In the genomic region with DNA sequence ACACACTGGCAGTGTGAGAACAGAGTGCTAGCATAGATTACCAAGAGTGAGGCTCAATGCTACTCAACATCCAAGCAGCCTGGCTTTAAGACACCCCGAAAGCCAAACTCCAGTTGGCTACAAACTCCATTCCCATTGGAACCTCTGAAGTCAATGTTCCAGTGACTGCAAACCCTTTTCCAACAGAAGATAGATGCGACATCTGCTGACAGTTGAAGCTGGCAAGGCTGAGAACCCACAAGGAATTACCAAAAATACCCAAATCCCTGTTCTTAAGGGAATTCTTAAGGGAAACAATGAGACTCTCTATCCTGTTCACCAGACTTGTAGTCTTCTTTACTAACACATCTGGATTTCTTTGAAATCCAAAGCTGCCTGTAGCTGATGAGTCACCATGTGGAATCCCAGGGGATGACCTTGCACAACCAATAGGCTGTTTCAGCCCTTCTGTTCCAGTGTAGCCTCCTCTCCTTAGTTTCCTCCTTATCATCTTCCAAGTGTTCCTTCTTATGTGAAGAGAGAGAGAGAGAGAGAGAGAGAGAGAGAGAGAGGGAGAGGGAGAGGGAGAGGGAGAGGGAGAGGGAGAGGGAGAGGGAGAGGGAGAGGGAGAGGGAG, we compare ENCODE assay signal across 15 mouse cellular contexts.
DNase-seq lines count a peak whose midpoint lies in the region; ATAC-seq lines count a peak whose summit lies in the region.
"Had no signal": no experiment of that assay in that cellular context is flagged by ENCODE, and none has a peak within 500 bp of the region (broad histone marks: within the 10 kb centered on the region; RNA-seq: fewer than 3 reads in every experiment).

No protein-coding gene starts in this region.

- H3K27ac ChIP-seq in hindbrain, embryonic 14.5 days, result no peak overlapping the region
- H3K27ac ChIP-seq: forebrain, embryonic 13.5 days; heart, embryonic 15.5 days; neural tube, embryonic 13.5 days; stomach, embryonic 15.5 days had no signal

- 94% methylated on average over 2 of the region's 2 CpGs for WGBS in hindbrain, embryonic 14.5 days

- no peak overlapping the region for H3K4me2 ChIP-seq in hindbrain, embryonic 14.5 days (replicated peaks)
- H3K4me2 ChIP-seq: forebrain, embryonic 13.5 days; heart, embryonic 15.5 days; liver, embryonic 11.5 days; neural tube, embryonic 13.5 days; stomach, embryonic 15.5 days had no signal

- peak; percentile 4 to 21 for DNase-seq in lung, adult 18-20 months
- DNase-seq in lung, postnatal 14 days, result no peak
- DNase-seq in adrenal gland, adult 8-10 months, result peak; percentile 29
- peak; percentile 67 for DNase-seq in fibroblast of lung, adult 2 months (ENCODE audit: low read depth)
- peak; percentile 48 to 60 for DNase-seq in heart, postnatal 36 days
- no peak for DNase-seq in left cerebral cortex, postnatal 10 days (ENCODE audit: extremely low spot score in 1 of 2, low spot score in 2 of 2)
- DNase-seq in hindbrain, embryonic 14.5 days (ENCODE audit: low spot score), result no peak
- DNase-seq: kidney, postnatal 14 days; thymus, postnatal 4 days had no signal

- no peak for ATAC-seq in hindbrain, embryonic 14.5 days (ENCODE audit: low FRiP score)
- ATAC-seq: activated CD4-positive, CD25-positive, alpha-beta regulatory T cell, adult 4 months; forebrain, embryonic 13.5 days had no signal

- H3K9me3 ChIP-seq in hindbrain, embryonic 14.5 days (ENCODE audit: control insufficient read depth, low read length), result no peaks in the 10 kb centered on the region
- H3K9me3 ChIP-seq: forebrain, embryonic 13.5 days; heart, embryonic 15.5 days; neural tube, embryonic 13.5 days; stomach, embryonic 15.5 days had no signal

- no peaks in the 10 kb centered on the region for H3K4me1 ChIP-seq in hindbrain, embryonic 14.5 days (replicated peaks; ENCODE audit: control insufficient read depth, insufficient read depth, low read length)
- H3K4me1 ChIP-seq: heart, embryonic 15.5 days; neural tube, embryonic 13.5 days; stomach, embryonic 15.5 days had no signal

- intact Hi-C loops in heart, postnatal 36 days (cut with DNase I), result no loop called here
- intact Hi-C loops in left cerebral cortex, postnatal 10 days (cut with DNase I), result no loop called here

- no peaks in the 10 kb centered on the region for H3K36me3 ChIP-seq in hindbrain, embryonic 14.5 days (replicated peaks; ENCODE audit: control insufficient read depth, insufficient read depth)
- H3K36me3 ChIP-seq: heart, embryonic 15.5 days; neural tube, embryonic 13.5 days; stomach, embryonic 15.5 days had no signal

- no peak overlapping the region for H3K4me3 ChIP-seq in hindbrain, embryonic 14.5 days (replicated peaks; ENCODE audit: low read length)
- H3K4me3 ChIP-seq: forebrain, embryonic 13.5 days; heart, embryonic 15.5 days; neural tube, embryonic 13.5 days; stomach, embryonic 15.5 days had no signal

- no peak overlapping the region for H3K9ac ChIP-seq in hindbrain, embryonic 14.5 days
- H3K9ac ChIP-seq: forebrain, embryonic 13.5 days; heart, embryonic 15.5 days; neural tube, embryonic 13.5 days; stomach, embryonic 15.5 days had no signal

- no peaks in the 10 kb centered on the region for H3K27me3 ChIP-seq in hindbrain, embryonic 14.5 days (ENCODE audit: control insufficient read depth, insufficient read depth, low read length)
- H3K27me3 ChIP-seq: forebrain, embryonic 13.5 days; heart, embryonic 15.5 days; neural tube, embryonic 13.5 days; stomach, embryonic 15.5 days had no signal

Comparison
In these comparisons a context has a peak if more than half of its experiments do, and no peak if none do; other contexts are left out.
1. DNase-seq: peak in lung, adult 18-20 months (2 of 2), adrenal gland, adult 8-10 months (single experiment), fibroblast of lung, adult 2 months (single experiment) and heart, postnatal 36 days (2 of 2); none in lung, postnatal 14 days (single experiment), left cerebral cortex, postnatal 10 days (0 of 2) and hindbrain, embryonic 14.5 days (single experiment).